Mouse (Mus musculus) gastrocnemius, postnatal 14 days (tissue): ENCODE measurements around the gene Triobp. TPM values are rescaled to one million over a fixed set of nuclear protein-coding genes. Genes with fewer than 3 reads are reported as not detected.

Experiments used
- DNase-seq: peaks from one replicate; pipeline ENCODE4 v3.0.0; 2021; ENCODE audit warnings: mixed read lengths
- intact Hi-C: fragments of 180-260 bp; cut with DNase I; formaldehyde crosslinking; loops from one replicate; pipeline ENCODE4 v1.15.1; 2025; ENCODE audit warnings: low total_unique reads
- long read RNA-seq, 2 experiments: library from polyadenylated mRNA; stranded (forward); transcript quantifications; one replicate each; pipeline ENCODE4 v2.0.0; 2021
- total RNA-seq, 2 experiments: library from RNA; stranded (reverse); gene quantifications; 2 replicates each; pipeline ENCODE4 v1.2.3; 2021

Gene Triobp
- 10 to 100 TPM; 57.9 to 80.0 TPM for total RNA-seq
- long read RNA-seq, experiment 1, transcript Triobp-201 (14 exons, 2,570 nt): major isoform, 39 of 76 reads
- long read RNA-seq, experiment 1, partial matches to known transcripts: 8 of 76 reads
- long read RNA-seq, experiment 1, other reads (novel, unspliced or antisense): 28 of 76 reads
- long read RNA-seq, experiment 2, transcript Triobp-201 (14 exons, 2,570 nt): major isoform, 42 of 89 reads
- long read RNA-seq, experiment 2, partial matches to known transcripts: 9 of 89 reads
- long read RNA-seq, experiment 2, other reads (novel, unspliced or antisense): 37 of 89 reads

DNA sequence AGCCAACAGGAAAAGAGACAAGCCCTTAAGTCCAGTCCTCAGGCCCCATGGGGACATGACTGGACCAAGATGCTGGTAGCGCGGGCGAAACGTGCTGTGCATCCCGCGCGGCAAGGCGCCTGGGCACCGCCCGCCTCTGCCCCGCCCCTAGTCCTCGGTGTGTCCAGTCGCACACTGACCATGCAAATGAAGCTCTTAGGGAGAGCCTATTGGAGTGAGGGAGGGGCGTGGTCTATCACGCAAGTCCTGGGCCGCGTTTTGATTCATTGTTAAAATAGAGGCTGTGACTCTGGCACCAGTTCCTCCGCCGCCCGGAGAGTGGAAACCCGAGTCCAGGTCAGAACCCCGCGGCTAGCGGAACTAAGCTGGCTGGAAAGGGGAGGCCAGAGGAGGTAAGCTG, at the start of gene Triobp:
TSS of gene Triobp (plus strand) at position 68 of the 400 bp plus-strand sequence.
- intact Hi-C loops: no loop called here
- DNase-seq: peak; percentile 90

DNA sequence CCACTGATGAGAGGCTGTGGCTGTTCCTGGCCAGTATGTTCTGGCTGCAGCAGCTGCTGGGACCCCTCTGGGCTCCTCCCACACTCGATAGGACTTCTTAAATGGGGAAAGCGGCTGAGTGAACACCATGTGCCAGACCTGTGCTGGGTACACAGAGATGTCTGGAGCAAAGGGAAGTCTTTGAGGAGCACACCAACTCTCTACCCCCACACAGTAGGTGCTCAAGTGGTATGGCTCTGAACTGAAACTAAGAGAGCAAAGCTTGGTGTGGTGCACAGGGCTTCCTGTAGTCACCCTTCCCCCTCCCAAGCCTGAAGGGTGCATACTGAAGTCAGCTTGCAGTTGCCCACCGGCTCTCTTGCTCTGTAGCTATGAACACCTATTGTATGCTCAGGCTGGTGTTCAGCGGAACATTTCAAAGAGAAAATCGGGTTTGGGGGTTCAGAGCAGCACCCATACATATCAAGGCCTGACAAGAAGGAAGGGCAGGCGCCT, 49.0 kb upstream of the Triobp start:
- no peak for DNase-seq
- intact Hi-C loops: no loop called here

DNA sequence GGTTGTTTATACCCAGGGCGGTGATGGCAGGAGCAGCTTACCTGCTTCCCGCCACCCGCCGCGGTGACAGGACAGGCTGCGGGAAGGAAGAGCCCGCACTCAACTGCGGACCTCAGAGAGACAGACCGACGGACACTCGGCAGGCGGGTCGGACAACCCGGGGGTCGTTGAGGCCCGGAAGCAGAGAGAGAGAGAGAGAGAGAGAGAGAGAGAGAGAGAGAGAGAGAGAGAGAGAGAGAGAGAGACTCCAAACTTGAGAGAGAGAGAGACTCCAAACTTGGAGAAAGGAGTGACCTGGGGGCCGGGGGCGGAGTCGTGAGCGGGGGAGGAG, 48.1 kb upstream of the Triobp start, which contains the start of gene Gm49510:
TSS of gene Gm49510 (plus strand) at position 259 of the 331 bp plus-strand sequence.
- intact Hi-C loops: no loop called here
- DNase-seq: no peak

DNA sequence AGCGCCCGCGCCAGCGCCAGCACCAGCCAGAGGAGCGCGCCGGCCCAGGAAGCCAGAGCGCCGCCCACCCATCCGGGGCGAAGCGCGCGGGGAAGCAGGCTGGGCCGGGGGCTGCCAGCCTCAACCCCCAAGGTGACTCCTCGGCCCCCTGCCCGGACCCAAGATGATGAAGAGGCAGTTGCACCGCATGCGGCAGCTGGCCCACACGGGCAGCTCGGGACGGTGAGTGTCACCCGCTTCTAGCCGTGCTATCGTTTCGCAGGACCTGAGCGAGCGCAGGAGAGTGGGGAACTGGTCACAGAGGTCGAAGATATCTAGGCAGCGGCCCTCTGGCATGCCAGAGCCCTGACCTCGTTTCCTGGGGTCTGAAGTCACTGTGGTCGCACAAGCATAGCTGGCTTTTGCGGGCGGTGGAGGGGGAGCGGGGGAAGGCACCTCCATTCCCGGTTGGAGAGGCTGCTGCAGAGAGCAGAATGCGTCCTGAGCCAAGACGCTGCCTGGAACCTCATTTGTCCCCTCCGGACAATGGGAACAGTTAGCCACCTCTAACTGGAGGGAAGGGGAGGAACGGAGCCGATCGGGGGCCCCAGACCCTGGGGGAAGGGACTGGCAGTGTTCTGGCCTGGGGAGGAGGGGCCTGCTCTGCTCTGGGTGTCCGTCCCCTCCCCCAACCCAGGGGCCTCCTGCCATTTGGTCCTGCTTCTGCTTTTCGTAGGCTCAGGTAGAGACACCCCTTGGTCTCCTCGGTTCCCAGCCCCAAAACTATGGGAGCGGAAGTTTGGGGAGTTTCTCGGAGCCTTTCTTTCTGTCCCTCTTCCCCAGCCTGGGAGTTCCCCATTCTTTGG, 47.6 kb upstream of the Triobp start, which contains the start of gene Sh3bp1:
TSS of gene Sh3bp1 (plus strand) at position 29 of the 845 bp plus-strand sequence.
- peak; percentile 80 for DNase-seq
- intact Hi-C loops: no loop called here

DNA sequence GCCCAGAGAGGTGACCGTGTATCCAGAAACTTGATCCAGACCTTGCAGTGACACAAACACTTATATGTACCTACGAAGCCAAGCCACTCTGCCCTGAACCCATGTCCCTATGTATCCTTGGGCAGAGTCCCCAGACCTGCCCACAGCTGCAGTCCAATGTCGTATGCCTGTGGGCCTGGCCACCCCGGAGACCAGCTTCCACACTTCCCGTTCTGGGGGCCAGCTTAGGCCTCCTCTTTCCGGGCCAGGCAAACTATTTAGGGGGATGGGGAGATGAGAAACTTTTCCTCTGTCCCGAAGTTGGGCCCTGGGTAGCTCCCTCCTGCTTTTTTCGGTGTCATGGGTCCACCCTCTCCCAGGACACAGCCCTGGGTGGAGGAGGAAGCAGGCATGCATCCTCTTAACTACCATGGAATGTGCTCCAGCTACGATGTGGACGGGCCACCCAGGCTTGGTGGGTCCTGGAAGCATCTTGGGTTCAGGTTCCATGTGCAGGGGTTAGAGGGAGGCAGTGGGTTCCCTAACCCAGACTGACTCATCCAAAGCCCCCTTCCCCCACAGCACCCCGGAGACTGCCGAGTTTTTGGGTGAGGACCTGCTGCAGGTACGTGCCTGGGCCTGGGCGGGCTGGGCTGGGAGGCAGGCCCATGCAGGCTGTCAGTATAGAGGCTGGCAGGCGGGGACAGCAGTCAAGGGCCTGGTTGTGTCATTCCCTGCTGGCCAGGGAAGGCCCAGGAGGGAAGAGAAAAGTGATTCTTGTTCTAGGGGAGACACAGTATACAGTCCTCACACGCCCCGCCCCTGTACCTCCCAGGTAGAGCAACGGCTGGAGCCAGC, 46.7 kb upstream of the Triobp start:
- DNase-seq: no peak
- intact Hi-C loops: no loop called here

DNA sequence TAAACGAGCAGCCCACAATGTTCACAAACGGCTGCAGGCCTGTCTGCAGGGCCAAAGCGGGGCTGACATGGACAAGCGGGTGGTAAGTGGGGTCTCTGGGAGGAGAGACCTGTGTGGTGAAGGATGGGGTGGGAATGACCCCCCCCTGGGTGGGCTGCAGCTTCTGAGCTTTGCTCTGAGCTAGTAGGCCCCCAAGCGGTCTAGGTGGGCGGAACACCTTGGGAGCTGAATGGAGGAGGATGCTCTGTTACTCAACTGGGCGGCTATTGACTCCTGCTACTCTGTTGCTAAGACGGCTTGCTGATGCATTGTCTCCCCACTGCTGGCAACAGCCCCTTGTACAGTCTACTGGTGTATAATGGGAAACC, 46.1 kb upstream of the Triobp start:
- intact Hi-C loops: no loop called here
- no peak for DNase-seq

DNA sequence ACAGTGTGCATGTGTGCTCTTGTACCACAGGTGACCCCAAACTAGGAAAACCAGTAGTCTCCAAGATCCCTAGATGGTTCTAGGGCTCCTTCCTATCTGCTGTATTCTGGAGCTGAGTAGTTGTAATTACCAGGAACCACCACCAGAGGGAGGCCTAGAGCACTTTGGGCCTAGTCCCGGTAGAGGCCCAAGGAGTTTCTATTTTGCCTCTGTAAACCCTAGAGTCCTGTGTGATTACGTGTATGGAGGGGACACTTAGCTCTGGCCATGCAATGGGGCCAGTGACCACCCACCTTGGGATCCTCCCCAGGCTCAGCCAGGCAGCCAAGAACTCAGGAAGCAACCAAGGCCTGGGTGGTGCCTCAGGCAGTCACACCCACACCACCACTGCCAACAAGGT, 44.3 kb upstream of the Triobp start:
- peak; percentile 76 for DNase-seq
- intact Hi-C loops: no loop called here

DNA sequence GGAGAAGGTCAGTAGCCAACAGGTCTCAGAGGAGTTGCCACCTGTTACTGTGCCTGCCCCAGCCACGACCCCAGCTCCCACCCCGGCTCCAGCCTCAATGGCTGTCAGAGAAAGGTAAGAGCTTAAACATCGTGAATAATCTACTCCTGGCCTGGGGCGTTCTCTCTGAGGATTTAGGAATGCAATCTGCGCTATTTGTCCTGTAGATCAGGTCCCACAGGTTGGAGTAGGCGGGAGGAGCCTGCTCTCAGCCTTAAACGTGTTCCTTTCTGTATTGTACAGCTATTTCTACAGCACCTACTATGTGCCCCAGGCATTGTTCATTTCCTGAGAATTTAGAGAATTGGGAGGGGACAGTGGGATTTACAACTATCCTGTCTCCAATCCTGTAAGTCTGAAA, 39.1 kb upstream of the Triobp start:
- no peak for DNase-seq
- intact Hi-C loops: no loop called here

DNA sequence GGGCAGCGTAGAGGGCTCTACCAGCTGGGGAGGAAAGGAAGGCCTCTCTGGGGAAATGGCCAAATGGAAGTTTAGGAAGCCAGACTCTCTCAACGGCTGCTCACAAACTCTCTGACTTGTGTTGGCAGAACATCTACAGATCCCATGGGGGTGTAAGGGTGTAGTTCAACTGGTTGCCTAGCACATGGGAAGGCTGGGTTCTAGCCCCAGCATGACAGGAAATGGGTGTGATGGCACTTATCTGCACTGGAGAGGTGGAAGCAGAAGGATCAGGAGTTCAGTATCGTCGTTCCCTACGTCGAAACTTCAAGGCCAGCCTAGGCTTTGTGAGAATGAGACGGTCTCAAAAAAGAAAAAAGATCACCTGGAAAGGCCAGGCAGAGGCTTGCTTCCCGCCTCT, 38.5 kb upstream of the Triobp start:
- no peak for DNase-seq
- intact Hi-C loops: no loop called here

DNA sequence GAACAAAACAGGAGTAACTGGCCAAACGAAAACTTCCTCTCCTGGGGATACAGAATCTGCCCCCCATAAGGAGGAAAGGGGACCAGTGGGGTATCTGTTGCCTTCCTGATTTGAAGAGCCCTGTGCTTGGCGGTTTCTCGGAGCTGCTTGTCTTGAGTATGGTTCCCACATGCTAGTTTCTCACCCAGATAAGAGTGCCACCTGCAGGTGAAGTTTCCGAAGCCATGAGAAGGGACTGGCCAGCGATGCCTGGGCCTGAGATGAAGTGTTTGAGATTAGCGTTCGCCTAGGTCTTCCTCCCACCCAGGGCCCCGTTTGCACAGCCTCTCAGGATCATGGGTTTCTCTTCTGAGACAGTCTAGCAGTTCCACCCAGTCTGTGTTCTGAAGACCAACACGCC, 35.5 kb upstream of the Triobp start:
- intact Hi-C loops: no loop called here
- DNase-seq: no peak

DNA sequence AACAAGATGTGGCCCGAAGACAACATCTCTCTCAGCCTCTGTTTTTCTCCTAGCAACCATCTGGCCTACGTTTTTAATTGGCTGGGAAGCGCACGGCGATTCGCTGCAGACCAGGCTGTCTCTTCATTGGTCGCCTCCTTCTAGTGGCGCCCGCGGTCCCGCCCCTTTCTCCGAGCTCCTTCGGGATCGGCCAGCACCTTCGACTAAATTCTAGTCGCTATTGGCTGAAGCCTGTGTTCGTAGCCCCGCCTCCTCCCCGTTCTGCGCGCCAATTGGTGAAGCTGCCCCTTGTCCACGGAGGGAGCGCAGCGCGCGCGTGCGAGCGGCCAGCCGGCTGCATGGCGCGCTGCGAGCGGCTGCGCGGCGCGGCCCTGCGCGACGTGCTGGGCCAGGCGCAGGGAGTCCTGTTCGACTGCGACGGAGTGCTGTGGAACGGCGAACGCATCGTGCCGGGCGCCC, 33.9 kb upstream of the Triobp start, which contains the start of gene Pdxp:
TSS of gene Pdxp (plus strand) at position 288 of the 459 bp plus-strand sequence.
- peak; percentile 97 for DNase-seq
- intact Hi-C loops: no loop called here

DNA sequence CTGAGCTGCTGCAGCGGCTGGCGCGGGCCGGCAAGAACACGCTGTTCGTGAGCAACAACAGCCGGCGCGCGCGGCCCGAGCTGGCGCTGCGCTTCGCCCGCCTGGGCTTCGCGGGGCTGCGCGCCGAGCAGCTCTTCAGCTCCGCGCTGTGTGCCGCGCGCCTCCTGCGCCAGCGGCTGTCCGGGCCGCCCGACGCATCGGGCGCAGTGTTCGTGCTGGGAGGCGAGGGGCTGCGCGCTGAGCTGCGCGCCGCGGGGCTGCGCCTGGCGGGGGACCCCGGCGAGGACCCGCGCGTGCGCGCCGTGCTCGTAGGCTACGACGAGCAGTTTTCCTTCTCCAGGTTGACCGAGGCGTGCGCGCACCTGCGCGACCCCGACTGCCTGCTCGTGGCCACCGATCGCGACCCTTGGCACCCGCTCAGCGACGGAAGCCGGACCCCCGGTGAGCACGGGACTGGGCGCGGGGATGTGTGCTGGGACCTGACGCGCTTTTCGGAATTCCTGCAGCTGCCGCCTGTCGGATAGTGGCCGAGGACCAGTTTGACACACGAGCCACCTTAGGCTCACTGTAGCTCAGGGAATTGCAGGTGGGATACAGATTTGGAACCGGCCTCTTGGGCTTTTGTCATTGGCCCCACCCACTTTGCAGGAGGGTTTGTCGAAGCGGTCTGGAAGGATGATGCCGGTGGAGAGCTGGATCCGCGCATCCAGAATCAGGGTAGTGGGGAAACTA, 33.3 kb upstream of the Triobp start:
- intact Hi-C loops: no loop called here
- no peak for DNase-seq

DNA sequence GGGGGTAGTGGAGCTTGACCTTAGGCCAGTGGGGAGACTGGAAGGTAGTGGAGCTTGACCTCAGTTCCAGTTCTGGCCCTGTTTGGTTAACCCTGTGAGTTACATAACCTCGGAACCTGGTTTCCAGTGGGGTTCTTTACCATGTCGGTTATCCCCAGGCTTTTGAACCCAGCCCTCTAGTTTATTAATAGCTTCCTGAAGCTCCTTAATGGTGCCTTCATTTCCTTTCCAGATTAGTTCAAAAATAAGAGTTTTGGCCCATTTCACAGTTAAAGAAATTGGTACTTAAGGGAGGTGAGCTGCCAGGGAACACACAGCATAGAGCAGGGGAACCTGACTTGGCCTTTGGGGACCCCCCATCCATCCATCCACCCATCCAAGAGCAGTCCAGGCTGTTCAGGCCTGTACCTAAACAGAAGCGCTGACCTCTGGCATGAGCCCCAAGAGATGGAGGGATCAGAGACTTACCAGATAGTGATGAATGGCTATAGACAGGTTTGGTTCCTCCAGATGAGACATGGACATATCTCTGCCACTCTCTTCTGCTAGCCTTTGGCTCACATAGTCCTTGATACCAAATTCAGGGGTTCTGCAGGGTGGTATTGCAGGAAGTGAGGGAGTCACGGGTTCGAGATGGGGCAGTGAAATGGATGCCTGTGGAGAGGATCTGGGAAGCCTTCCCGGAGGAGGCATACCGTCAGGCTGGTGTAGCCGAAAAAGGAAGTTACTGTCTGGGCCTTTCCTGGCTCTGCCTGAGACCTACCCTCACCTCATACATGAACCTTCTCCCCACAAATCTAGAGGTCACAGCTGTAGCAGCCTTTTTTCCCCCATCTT, 32.5 kb upstream of the Triobp start:
- intact Hi-C loops: no loop called here

DNA sequence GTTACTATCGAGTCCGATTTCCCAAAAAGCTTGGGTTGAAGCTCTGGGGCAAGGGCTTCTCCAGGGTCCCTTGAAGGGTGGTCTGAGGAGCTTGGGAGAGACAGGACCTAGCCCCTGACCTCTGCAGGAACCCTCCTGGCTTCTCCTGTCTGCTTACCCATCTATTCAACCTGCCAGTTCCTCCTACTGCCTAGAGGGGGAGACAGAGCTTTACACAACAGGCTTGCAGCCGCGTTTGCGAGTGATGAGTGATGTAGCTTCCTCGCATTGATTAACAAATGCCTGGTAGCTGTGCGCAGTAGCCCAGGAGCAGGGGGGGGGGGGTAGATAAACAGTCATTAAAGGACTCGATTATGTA, 31.9 kb upstream of the Triobp start:
- DNase-seq: peak; percentile 65
- intact Hi-C loops: no loop called here

More for the DNA sequence above, 32.5 kb upstream of the Triobp start:
- no peak for DNase-seq

DNA sequence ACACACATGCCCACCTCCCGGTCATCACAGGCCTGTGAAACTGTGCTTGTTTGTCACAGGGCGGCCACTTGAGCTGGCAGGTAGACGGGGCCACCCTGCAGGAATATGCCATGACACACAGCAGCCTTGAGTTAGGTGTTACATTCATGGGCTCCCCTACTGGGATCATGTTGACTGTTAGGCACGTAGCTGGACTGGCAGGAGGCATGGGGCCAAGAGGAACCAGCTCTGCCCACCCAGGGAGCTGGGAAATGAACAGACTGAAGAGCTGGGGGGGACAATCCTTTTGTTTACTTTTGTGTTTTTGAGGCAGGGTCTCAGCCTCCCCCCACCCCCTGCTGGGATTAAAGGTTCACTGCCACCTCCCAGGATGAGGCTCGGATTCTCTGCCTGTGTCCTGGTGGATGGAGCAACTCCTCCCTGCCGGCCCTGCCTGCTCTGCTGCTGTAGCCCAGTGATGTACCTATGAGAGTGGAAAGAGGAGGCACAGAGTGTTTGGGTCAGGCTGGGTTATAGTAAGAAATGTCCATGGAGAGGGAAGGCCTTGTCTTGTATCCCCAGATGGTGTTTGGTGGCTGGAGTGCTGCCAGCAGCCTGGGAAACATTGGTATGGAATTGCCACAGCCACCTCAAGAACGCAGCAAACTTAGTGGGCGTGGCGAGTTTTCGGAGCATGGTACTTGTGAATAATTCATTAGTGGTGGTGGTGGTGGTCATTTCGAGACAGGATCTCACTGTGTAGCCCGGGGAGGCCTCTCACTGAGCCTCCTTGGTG, 31.3 kb upstream of the Triobp start:
- intact Hi-C loops: no loop called here
- DNase-seq: no peak

DNA sequence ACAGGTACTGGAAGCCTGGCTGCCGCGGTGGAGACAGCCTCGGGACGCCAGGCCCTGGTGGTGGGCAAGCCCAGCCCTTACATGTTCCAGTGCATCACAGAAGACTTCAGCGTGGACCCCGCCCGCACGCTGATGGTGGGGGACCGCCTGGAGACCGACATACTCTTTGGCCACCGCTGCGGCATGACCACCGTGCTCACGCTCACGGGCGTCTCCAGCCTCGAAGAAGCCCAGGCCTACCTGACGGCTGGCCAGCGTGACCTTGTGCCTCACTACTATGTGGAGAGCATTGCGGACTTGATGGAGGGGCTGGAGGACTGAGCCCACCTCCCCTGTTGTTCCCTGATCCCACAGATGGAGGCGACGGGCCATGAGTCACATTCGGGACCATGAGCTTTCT, 29.4 kb upstream of the Triobp start:
- intact Hi-C loops: no loop called here
- DNase-seq: no peak

DNA sequence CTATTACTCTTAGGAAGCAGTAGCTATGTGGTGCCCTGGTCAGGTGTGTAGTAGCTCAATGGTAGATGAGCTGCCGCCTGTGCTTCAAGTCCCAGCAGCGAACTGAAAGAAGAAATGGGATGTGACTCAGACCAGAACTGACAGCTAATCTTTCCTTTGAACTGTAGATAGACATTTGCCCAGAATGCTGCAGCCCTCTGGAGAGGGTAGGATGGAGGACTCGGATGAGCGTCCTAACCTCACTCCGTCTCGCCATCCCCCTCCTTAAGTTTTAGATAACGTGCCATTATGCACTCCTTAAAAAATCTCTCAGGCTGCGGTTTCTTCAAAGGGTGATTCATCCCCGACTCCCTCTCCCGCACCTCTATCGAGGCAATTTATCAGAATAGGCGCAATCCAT, 27.6 kb upstream of the Triobp start:
- intact Hi-C loops: no loop called here
- DNase-seq: no peak

DNA sequence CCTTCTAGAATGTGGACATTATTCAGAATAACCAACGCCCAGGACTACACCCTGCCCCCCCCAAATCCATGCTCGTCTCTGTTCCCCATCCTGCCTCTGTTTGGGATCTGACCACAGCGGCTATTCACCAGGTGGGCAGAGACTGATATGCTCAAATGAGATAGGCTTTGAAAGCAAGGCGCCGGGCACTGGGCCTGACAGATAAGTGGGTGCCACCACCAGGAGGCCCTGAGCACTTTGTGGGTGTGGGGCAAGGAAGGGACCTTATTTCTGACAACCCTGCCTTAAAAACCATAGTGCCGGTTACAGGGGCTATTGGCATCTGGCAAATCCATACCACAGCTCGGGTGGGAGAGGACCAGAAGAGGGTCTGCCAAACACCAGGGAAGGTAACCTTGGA, 24.8 kb upstream of the Triobp start:
- DNase-seq: no peak
- intact Hi-C loops: no loop called here
